ENCODE assay signal across 21 mouse cellular contexts in the genomic region with DNA sequence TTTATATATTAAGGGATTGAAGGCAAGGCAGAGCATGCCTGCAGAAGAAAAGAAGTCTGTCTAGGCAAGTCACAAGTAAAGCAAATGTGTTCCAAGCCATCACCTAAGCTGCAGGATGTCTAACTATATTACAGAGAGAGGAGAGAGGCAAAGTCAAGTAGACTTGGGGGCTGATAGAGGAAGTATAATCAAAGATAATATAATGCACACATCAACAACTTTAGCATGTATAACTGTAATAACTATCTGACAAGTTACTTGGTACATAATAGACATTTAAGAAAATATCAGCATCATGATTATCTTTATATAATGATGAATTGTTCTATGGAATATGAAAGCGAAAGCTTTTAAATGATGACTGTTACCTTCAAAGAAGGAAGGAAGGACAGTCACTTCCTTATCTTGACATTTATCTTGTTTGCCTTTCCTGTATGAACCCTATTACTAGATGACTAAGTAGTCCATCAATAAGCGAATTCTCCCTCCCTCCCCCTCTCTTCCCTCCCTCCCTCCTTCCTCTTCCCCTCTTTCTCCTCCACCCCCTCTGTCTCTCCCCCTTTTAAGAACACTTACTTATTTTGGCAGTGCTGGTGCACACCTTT.
DNase-seq lines count a peak whose midpoint lies in the region; ATAC-seq lines count a peak whose summit lies in the region.
"Had no signal": no experiment of that assay in that cellular context is flagged by ENCODE, and none has a peak within 500 bp of the region (broad histone marks: within the 10 kb centered on the region; RNA-seq: fewer than 3 reads in every experiment).

No protein-coding gene starts in this region.

- peak; percentile 86 for DNase-seq in 416B (ENCODE audit: low read depth)
- no peak for DNase-seq in ovary, postnatal 36 days (ENCODE audit: low spot score)
- no peak for DNase-seq in cerebellum, postnatal 14 days
- no peak for DNase-seq in yolk sac, embryonic 10.5 days (ENCODE audit: low spot score)
- DNase-seq: B cell, adult 2 months; cerebellum, adult 11-12 months; cerebellum, postnatal 10 days; embryo, embryonic 11 days; gastrocnemius, postnatal 10 days; heart, adult 18-20 months; heart, postnatal 14 days; kidney, adult 8-10 months; kidney, postnatal 14 days; lung, postnatal 4 days; right cerebral cortex, adult 18-20 months; right cerebral cortex, postnatal 4 days had no signal

- peak; percentile 95 for ATAC-seq in CD4-positive, CD25-positive, alpha-beta regulatory T cell, adult 4 months
- peak; percentile 33 to 67; a peak in 1 of 4 replicates for ATAC-seq in hematopoietic stem cell, adult 5-6 weeks (replicated peaks in 1 of 2; ENCODE audit: insufficient read depth in 1 of 2, low FRiP score in 2 of 2, low TSS enrichment in 1 of 2, low read depth in 1 of 2, poor library complexity in 2 of 2, severe bottlenecking in 2 of 2)
- ATAC-seq in monocyte, adult 5-6 weeks (replicated peaks; ENCODE audit: insufficient number of reproducible peaks, low FRiP score, low TSS enrichment, poor library complexity, severe bottlenecking), result peak; percentile 40
- no peak for ATAC-seq in erythroblast, adult 5-6 weeks (replicated peaks; ENCODE audit: low FRiP score, poor library complexity, severe bottlenecking)
- ATAC-seq: forebrain, embryonic 14.5 days had no signal
